Mouse (Mus musculus) liver, embryonic 12.5 days (tissue): ENCODE data around the gene Pdzd2. TPM values are rescaled to one million over a fixed set of nuclear protein-coding genes. Genes with fewer than 3 reads are reported as not detected.
A peak's percentile ranks its signal among the peaks of the same experiment; 100 is the strongest.

Experiments used
- ATAC-seq: fragments of 200-750 bp; cut with Nextera tagmentation; 2 replicates; pipeline ENCODE4 v1.8.0; 2017; ENCODE audit warnings: moderate number of reproducible peaks, mild to moderate bottlenecking, moderate library complexity
- H3K27ac ChIP-seq: fragments of 300-500 bp; sonication (generic); 2 replicates; pipeline ENCODE4 v1.5.1; 2016; ENCODE audit warnings: mild to moderate bottlenecking
- H3K27me3 ChIP-seq: fragments of 300-500 bp; sonication (generic); replicated peaks from 2 replicates; pipeline ENCODE4 v1.6.1; 2016; ENCODE audit warnings: mild to moderate bottlenecking, moderate library complexity
- H3K36me3 ChIP-seq: fragments of 300-500 bp; sonication (generic); 2 replicates; pipeline ENCODE4 v1.6.1; 2016; ENCODE audit warnings: mild to moderate bottlenecking, moderate library complexity
- H3K4me1 ChIP-seq: fragments of 300-500 bp; sonication (generic); 2 replicates; pipeline ENCODE4 v1.6.1; 2016
- H3K4me2 ChIP-seq: fragments of 300-500 bp; sonication (generic); 2 replicates; pipeline ENCODE4 v1.6.1; 2016; ENCODE audit warnings: mild to moderate bottlenecking, moderate library complexity
- H3K4me3 ChIP-seq: fragments of 300-500 bp; sonication (generic); 2 replicates; pipeline ENCODE4 v1.5.1; 2016; ENCODE audit warnings: mild to moderate bottlenecking, moderate library complexity
- H3K9ac ChIP-seq: fragments of 300-500 bp; sonication (generic); 2 replicates; pipeline ENCODE4 v1.6.1; 2016; ENCODE audit warnings: mild to moderate bottlenecking, moderate library complexity
- H3K9me3 ChIP-seq: fragments of 300-500 bp; sonication (generic); replicated peaks from 2 replicates; pipeline ENCODE4 v1.6.1; 2016; ENCODE audit warnings: mild to moderate bottlenecking, moderate library complexity
- WGBS: fragments of 180-500 bp; shearing (Covaris S2); methylation state at CpG from one replicate; pipeline ENCODE4 v1.1.7; 2016; ENCODE audit not compliant: insufficient replicate concordance; 5-methylcytosine and 5-hydroxymethylcytosine counted together
- polyA plus RNA-seq: library from polyadenylated mRNA; unstranded; fragments of >200 nt; fragmentation: Nextera tagmentation; extraction: Ambion mirVana; gene quantifications from 2 replicates; pipeline ENCODE4 v1.2.1, GENCODE M21; 2016

Gene Pdzd2
- polyA plus RNA-seq, 1 experiment from 2014 or later = 4.8 TPM

GRCm38 (mm10) chr15:12321091-12321787, 418.5 kb downstream of the Pdzd2 start, which contains the start of gene Golph3:
TSS of gene Golph3 (plus strand) at chr15:12321450.
- peak within 1 kb of the TSS; percentile 96 for H3K4me3 ChIP-seq
- H3K4me2 ChIP-seq = peak within 1 kb of the TSS; percentile 77
- peak; percentile 86 for ATAC-seq
- under 1% methylated on average over 74 of the region's 74 CpGs for WGBS
- peaks cover 5% of the 10 kb centered on the region for H3K27me3 ChIP-seq
- peaks cover 17% of the 10 kb centered on the region for H3K36me3 ChIP-seq
- no peaks in the 10 kb centered on the region for H3K9me3 ChIP-seq
- peaks cover 51% of the 10 kb centered on the region for H3K4me1 ChIP-seq
- peak within 1 kb of the TSS; percentile 98 for H3K9ac ChIP-seq
- H3K27ac ChIP-seq = peak within 1 kb of the TSS; percentile 95

DNA sequence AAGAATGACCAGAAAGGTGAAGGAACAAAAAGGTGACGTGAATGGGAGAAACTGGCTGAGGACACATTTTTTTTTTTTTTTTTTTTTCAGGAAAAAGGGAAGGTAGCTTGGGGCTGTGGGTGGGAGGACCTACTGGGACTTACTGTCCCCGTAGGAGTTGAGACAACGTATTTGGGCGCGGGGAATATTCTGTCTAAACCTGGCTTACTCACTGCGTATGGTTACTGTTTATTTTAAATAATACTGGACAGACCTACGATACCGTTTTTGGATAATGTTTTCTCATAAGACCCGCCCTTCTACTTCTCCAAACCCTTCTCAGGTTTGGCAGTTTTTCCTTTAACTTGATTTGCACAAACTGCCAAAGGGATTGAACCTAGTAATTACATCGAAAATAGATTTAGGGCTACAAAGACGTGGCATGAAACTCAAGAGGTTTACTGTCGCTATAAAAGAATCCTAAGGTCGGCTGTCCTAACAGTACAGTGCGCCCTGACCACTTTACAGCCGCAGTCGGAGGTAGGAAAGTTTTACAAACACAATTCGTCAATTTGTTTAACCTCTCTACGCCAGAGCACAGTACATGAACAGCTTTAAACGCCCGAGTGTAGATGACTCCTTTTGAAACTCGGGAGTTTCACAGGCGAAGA, 419.2 kb downstream of the Pdzd2 start:
- peak overlapping the region; percentile 77 for H3K4me2 ChIP-seq
- peaks cover 5% of the 10 kb centered on the region for H3K27me3 ChIP-seq
- H3K9me3 ChIP-seq = no peaks in the 10 kb centered on the region
- H3K36me3 ChIP-seq = peaks cover 11% of the 10 kb centered on the region
- 6% methylated on average over 22 of the region's 22 CpGs for WGBS
- H3K27ac ChIP-seq = peak overlapping the region; percentile 95
- peak overlapping the region; percentile 96 for H3K4me3 ChIP-seq
- ATAC-seq = peak; percentile 38; the same call in 1 of the 2 replicates
- H3K9ac ChIP-seq = peak overlapping the region; percentile 98
- H3K4me1 ChIP-seq = peaks cover 44% of the 10 kb centered on the region

GRCm38 (mm10) chr15:12319889-12320288, 419.8 kb downstream of the Pdzd2 start:
- Histone ChIP-seq H3K4me3 (no peak overlapping the region), H3K36me3 (peaks cover 7% of the 10 kb centered on the region), H3K9me3 (no peaks in the 10 kb centered on the region), H3K27ac (no peak overlapping the region), H3K9ac (0 out of 2 replicates have a peak overlapping the region, but pooled peaks have one; percentile 98), H3K4me2 (peak overlapping the region; percentile 77), H3K27me3 (peaks cover 5% of the 10 kb centered on the region), H3K4me1 (peaks cover 46% of the 10 kb centered on the region)
- no peak for ATAC-seq
- 47% methylated on average over 5 of the region's 5 CpGs for WGBS

DNA sequence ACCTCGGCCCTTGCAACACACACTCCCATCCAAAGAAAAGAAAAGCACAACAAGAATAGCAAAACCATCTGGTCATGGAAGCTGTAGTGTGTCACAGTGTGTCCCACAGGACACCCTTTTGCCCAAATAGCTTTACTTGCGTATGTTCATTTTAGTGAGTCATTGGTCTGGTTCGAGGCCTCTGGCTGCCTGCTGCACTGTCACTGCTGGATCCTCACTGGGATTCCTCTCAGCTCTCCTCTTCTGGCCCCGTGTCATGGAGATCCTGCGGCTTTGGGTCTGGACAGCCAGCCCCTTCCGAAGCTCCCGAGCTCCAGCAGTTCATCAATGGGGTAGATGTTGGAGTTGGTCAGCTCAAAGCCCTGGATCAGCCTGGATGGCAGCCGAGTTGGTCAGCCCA, 421.3 kb downstream of the Pdzd2 start:
- ATAC-seq = no peak

GRCm38 (mm10) chr15:12317290-12317689, 422.4 kb downstream of the Pdzd2 start:
- Histone ChIP-seq H3K9ac (no peak overlapping the region), H3K4me1 (peaks cover 36% of the 10 kb centered on the region), H3K36me3 (no peaks in the 10 kb centered on the region), H3K4me2 (no peak overlapping the region), H3K9me3 (no peaks in the 10 kb centered on the region), H3K27me3 (peaks cover 5% of the 10 kb centered on the region), H3K4me3 (no peak overlapping the region), H3K27ac (no peak overlapping the region)
- ATAC-seq = no peak
- 34% methylated on average over 5 of the region's 5 CpGs for WGBS

More for the DNA sequence above, 421.3 kb downstream of the Pdzd2 start:
- no peaks in the 10 kb centered on the region for H3K36me3 ChIP-seq
- H3K9ac ChIP-seq = no peak overlapping the region
- 77% methylated on average over 8 of the region's 8 CpGs for WGBS
- no peak overlapping the region for H3K4me3 ChIP-seq
- no peaks in the 10 kb centered on the region for H3K9me3 ChIP-seq
- H3K27me3 ChIP-seq = peaks cover 5% of the 10 kb centered on the region
- peaks cover 36% of the 10 kb centered on the region for H3K4me1 ChIP-seq
- H3K27ac ChIP-seq = no peak overlapping the region
- no peak overlapping the region for H3K4me2 ChIP-seq

GRCm38 (mm10) chr15:12315996-12316395, 423.7 kb downstream of the Pdzd2 start:
- Histone ChIP-seq H3K9ac (no peak overlapping the region), H3K4me2 (no peak overlapping the region), H3K27ac (no peak overlapping the region), H3K36me3 (no peaks in the 10 kb centered on the region), H3K9me3 (no peaks in the 10 kb centered on the region), H3K27me3 (peaks cover 5% of the 10 kb centered on the region), H3K4me1 (peaks cover 40% of the 10 kb centered on the region), H3K4me3 (no peak overlapping the region)
- WGBS = 57% methylated on average over 2 of the region's 2 CpGs
- ATAC-seq = no peak

- no peak for ATAC-seq
- Histone ChIP-seq H3K4me2 (no peak overlapping the region), H3K27me3 (no peaks in the 10 kb centered on the region; the same call in 1 of the 2 replicates), H3K27ac (no peak overlapping the region), H3K9ac (no peak overlapping the region), H3K36me3 (no peaks in the 10 kb centered on the region), H3K4me3 (no peak overlapping the region), H3K4me1 (peaks cover 37% of the 10 kb centered on the region), H3K9me3 (no peaks in the 10 kb centered on the region)
- 72% methylated on average over 5 of the region's 5 CpGs for WGBS
Observed at GRCm38 (mm10) chr15:12314584-12314983, 425.1 kb downstream of the Pdzd2 start.

DNA sequence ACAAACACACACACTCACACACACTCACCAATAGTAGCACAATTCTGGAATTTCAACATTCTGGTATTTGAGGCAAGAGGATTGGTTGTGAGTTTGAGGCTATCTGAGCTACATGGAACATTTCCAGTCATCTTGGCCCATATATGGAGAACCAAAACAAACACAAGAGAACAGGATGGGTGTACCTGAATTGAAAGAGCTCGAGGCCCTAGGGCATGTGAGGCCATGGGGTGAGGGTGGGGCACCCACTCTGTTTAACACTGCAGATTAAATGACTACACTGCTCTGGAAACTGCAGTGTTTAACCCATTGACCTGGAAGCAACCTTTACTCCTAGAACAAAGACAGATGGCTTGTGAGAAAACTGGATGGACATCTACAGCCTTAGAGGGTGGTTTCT, 426.5 kb downstream of the Pdzd2 start:
- Histone ChIP-seq H3K4me3 (no peak overlapping the region), H3K4me2 (no peak overlapping the region), H3K27me3 (no peaks in the 10 kb centered on the region), H3K27ac (no peak overlapping the region), H3K4me1 (peaks cover 39% of the 10 kb centered on the region), H3K9me3 (no peaks in the 10 kb centered on the region), H3K36me3 (no peaks in the 10 kb centered on the region), H3K9ac (no peak overlapping the region)
- 17% methylated on average over 1 of the region's 1 CpGs for WGBS
- peak; percentile 50; the same call in 1 of the 2 replicates for ATAC-seq

DNA sequence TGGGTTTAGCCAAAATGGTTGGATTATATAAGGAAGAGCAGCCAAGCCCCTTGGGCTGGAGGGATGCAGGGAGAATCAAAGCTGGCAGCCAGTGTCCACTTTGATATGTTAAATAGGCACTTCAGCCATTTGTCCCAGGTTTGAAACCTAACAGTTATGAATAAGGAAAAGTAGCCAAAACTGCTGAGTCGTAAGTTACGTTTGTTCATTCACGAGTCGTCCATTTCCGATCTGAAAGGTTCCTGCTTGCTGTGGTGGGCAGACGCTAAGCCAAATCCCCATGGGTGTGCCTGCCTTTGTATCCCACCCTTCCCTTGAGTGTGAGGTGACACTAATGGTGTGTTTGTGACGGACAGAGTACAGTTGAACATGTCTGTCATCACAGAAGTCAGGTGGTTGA, 428.3 kb downstream of the Pdzd2 start:
- 74% methylated on average over 7 of the region's 7 CpGs for WGBS

DNA sequence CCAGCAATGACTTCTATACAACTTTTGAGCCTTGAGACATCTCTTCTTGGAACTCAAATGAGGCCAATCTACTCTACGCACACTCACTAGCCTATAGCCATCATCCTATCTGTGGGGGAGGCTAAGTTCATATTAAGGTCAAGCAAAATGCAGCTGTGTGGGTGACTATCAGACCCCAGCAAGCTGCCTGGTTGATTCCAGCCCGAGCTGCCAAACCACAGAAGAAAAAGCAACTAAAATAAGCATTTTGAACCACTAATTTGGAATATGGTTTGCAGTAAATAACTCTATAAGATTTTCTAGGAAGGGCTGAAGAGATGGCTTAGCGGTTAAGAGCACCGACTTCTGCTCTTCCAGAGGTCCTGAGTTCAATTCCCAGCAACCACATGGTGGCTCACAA, 429.0 kb downstream of the Pdzd2 start:
- 45% methylated on average over 4 of the region's 4 CpGs for WGBS
- no peaks in the 10 kb centered on the region for H3K27me3 ChIP-seq
- H3K9me3 ChIP-seq = no peaks in the 10 kb centered on the region
- no peaks in the 10 kb centered on the region for H3K36me3 ChIP-seq
- ATAC-seq = no peak
- H3K4me1 ChIP-seq = peaks cover 52% of the 10 kb centered on the region
- H3K4me3 ChIP-seq = no peak overlapping the region
- no peak overlapping the region for H3K27ac ChIP-seq
- no peak overlapping the region for H3K4me2 ChIP-seq
- no peak overlapping the region for H3K9ac ChIP-seq

More for the DNA sequence above, 428.3 kb downstream of the Pdzd2 start:
- peaks cover 45% of the 10 kb centered on the region for H3K4me1 ChIP-seq
- no peak overlapping the region for H3K27ac ChIP-seq
- no peak overlapping the region for H3K9ac ChIP-seq
- H3K4me3 ChIP-seq = no peak overlapping the region
- no peaks in the 10 kb centered on the region for H3K36me3 ChIP-seq
- no peaks in the 10 kb centered on the region for H3K27me3 ChIP-seq
- ATAC-seq = no peak
- no peak overlapping the region for H3K4me2 ChIP-seq
- no peaks in the 10 kb centered on the region for H3K9me3 ChIP-seq
